Mouse (Mus musculus): ENCODE measurements around the gene Tspan7.

DNA sequence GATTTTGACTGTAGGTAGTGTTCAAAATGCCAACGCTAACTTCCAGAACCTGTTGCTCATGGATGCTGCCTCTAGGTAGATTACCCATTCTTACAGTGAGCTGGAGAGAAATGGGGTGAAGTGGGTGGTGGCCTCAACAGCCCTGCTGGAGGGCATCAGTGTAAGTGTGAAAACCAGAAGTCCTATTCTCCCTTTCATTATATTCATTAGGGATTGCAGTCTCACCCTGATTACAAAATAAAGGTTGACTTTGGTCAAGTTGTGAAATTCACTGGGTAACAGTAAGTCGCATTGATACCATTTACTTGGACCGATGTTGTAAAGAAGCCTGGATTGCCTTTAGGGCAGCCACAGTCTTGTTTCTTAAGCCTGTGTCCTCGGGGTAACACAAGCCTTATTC, 97.8 kb downstream of the Tspan7 start:
- TF ChIP-seq CTCF (IDR thresholded peaks at IDR 0.05; ENCODE audit: extremely low read depth, insufficient read depth, low read length) (no peak), POLR2A (IDR thresholded peaks at IDR 0.05; ENCODE audit: extremely low read depth, insufficient read depth, low read length) (no peak)
